Mouse (Mus musculus) CD4-positive, CD25-positive, alpha-beta regulatory T cell (primary cell): ENCODE results near the gene Ptprn2. TPM values are rescaled to one million over a fixed set of nuclear protein-coding genes. Genes with fewer than 3 reads are reported as not detected.

Experiments
- polyA plus RNA-seq: library from polyadenylated mRNA; unstranded; fragments of 100-300 nt; shearing (Covaris generic); gene quantifications from one replicate; pipeline ENCODE4 v1.2.1, GENCODE M21; 2017

Gene Ptprn2
- polyA plus RNA-seq = 0.05 TPM

GRCm38 (mm10) chr12:116485591-116486403 lies at the start of gene Ptprn2:
Gene Ptprn2, plus strand, starts transcription at chr12:116485720.

Other genes starting within 250 kb of the Ptprn2 start
- gene Wdr60, start 222.7 kb upstream of the Ptprn2 start, polyA plus RNA-seq = 2.0 TPM
- not detected for gene Gm11027, start 210.3 kb upstream of the Ptprn2 start, polyA plus RNA-seq
- 187 TPM for gene Esyt2, start 204.5 kb upstream of the Ptprn2 start, polyA plus RNA-seq
- gene Ncapg2, start 80.3 kb upstream of the Ptprn2 start, polyA plus RNA-seq = 4.7 TPM